In genomic region chr8:120986022-120986421, GRCm38 (mm10) we compare ENCODE assay signal across 23 mouse cellular contexts.
DNase-seq lines count a peak whose midpoint lies in the region; ATAC-seq and TF ChIP-seq lines count a peak whose summit lies in the region.
"Had no signal": no experiment of that assay in that cellular context is flagged by ENCODE, and none has a peak within 500 bp of the region (broad histone marks: within the 10 kb centered on the region; RNA-seq: fewer than 3 reads in every experiment).

No protein-coding gene starts in this region.

- no peaks in the 10 kb centered on the region for H3K9me3 ChIP-seq in heart, embryonic 13.5 days
- H3K9me3 ChIP-seq in lung, embryonic 14.5 days (ENCODE audit: low read depth, low read length): no peaks in the 10 kb centered on the region
- H3K9me3 ChIP-seq in intestine, embryonic 14.5 days (ENCODE audit: control insufficient read depth, low read length): no peaks in the 10 kb centered on the region
- H3K9me3 ChIP-seq: forebrain, embryonic 15.5 days; limb, embryonic 10.5 days; megakaryocyte, embryonic 14.5 days had no signal

- peaks cover 27% of the 10 kb centered on the region for H3K4me1 ChIP-seq in heart, embryonic 13.5 days
- H3K4me1 ChIP-seq in lung, embryonic 14.5 days (ENCODE audit: insufficient read depth): peaks cover 5% of the 10 kb centered on the region
- H3K4me1 ChIP-seq in intestine, embryonic 14.5 days (replicated peaks; ENCODE audit: control insufficient read depth, insufficient read depth, low read length): peaks cover 8% of the 10 kb centered on the region
- H3K4me1 ChIP-seq: forebrain, embryonic 15.5 days; megakaryocyte, embryonic 14.5 days had no signal

- H3K27ac ChIP-seq in heart, embryonic 13.5 days (replicated peaks): 0 out of 2 replicates have a peak overlapping the region, but pooled peaks have one; percentile 17
- H3K27ac ChIP-seq in lung, embryonic 14.5 days (ENCODE audit: low read depth): no peak overlapping the region
- 0 out of 2 replicates have a peak overlapping the region, but pooled peaks have one; percentile 5 for H3K27ac ChIP-seq in intestine, embryonic 14.5 days (ENCODE audit: low read depth)
- H3K27ac ChIP-seq: forebrain, embryonic 15.5 days; heart, adult 2 months; left cerebral cortex, adult 2 months; limb, embryonic 10.5 days had no signal

- TF ChIP-seq CTCF in lung, embryonic 14.5 days (IDR thresholded peaks at IDR 0.05; ENCODE audit: low read depth): no peak

- peaks cover 63% of the 10 kb centered on the region for H3K27me3 ChIP-seq in heart, embryonic 13.5 days (replicated peaks)
- no peaks in the 10 kb centered on the region for H3K27me3 ChIP-seq in lung, embryonic 14.5 days (ENCODE audit: insufficient read depth, low read length)
- no peaks in the 10 kb centered on the region for H3K27me3 ChIP-seq in intestine, embryonic 14.5 days (replicated peaks; ENCODE audit: control insufficient read depth, insufficient read depth, low read length)
- H3K27me3 ChIP-seq: forebrain, embryonic 15.5 days had no signal

- no peaks in the 10 kb centered on the region for H3K36me3 ChIP-seq in heart, embryonic 13.5 days
- H3K36me3 ChIP-seq in lung, embryonic 14.5 days (ENCODE audit: insufficient read depth): no peaks in the 10 kb centered on the region
- H3K36me3 ChIP-seq in intestine, embryonic 14.5 days (ENCODE audit: control insufficient read depth, insufficient read depth, low read length): no peaks in the 10 kb centered on the region
- H3K36me3 ChIP-seq: forebrain, embryonic 15.5 days; limb, embryonic 10.5 days had no signal

- 43% methylated on average over 7 of the region's 7 CpGs for WGBS in heart, embryonic 13.5 days
- WGBS in lung, embryonic 14.5 days: 72% methylated on average over 7 of the region's 7 CpGs
- 67% methylated on average over 7 of the region's 7 CpGs for WGBS in intestine, embryonic 14.5 days

- H3K4me2 ChIP-seq in heart, embryonic 13.5 days: no peak overlapping the region
- H3K4me2 ChIP-seq in lung, embryonic 14.5 days: no peak overlapping the region
- no peak overlapping the region for H3K4me2 ChIP-seq in intestine, embryonic 14.5 days (ENCODE audit: low read length)
- H3K4me2 ChIP-seq: forebrain, embryonic 15.5 days had no signal

- ATAC-seq in heart, embryonic 13.5 days (ENCODE audit: extremely low read depth, insufficient number of reproducible peaks, low FRiP score, low TSS enrichment): no peak
- ATAC-seq in lung, embryonic 14.5 days (ENCODE audit: insufficient read depth): 0 out of 2 replicates have a peak, but pooled peaks have one; percentile 43
- ATAC-seq in intestine, embryonic 14.5 days (replicated peaks; ENCODE audit: low FRiP score, low TSS enrichment, low read depth): no peak
- ATAC-seq: CD4-positive, CD25-positive, alpha-beta regulatory T cell, adult 4 months; forebrain, embryonic 15.5 days; liver, postnatal 0 days; Patski had no signal

- no peak overlapping the region for H3K9ac ChIP-seq in heart, embryonic 13.5 days
- no peak overlapping the region for H3K9ac ChIP-seq in lung, embryonic 14.5 days
- no peak overlapping the region for H3K9ac ChIP-seq in intestine, embryonic 14.5 days (ENCODE audit: low read length)
- H3K9ac ChIP-seq: forebrain, embryonic 15.5 days; liver, postnatal 0 days had no signal

- DNase-seq in heart, adult 18-20 months: no peak
- peak; percentile 46 for DNase-seq in lung, embryonic 14.5 days
- DNase-seq in lung, postnatal 36 days: no peak
- no peak for DNase-seq in intestine, embryonic 14.5 days (ENCODE audit: low spot score)
- DNase-seq in lung, postnatal 14 days: peak; percentile 21
- no peak for DNase-seq in cerebellum, postnatal 10 days
- DNase-seq: adrenal gland, postnatal 10 days; cerebellum, adult 11 months; cerebellum, postnatal 25 days; embryo, embryonic 11 days; gastrocnemius, postnatal 14 days; kidney, postnatal 4 days; layer of hippocampus, adult 9-11 months; liver, postnatal 0 days; thymus, adult 2 months had no signal

- no peak overlapping the region for H3K4me3 ChIP-seq in heart, embryonic 13.5 days
- H3K4me3 ChIP-seq in lung, embryonic 14.5 days (ENCODE audit: low read depth, low read length): no peak overlapping the region
- no peak overlapping the region for H3K4me3 ChIP-seq in intestine, embryonic 14.5 days (ENCODE audit: low read depth, low read length)
- H3K4me3 ChIP-seq: forebrain, embryonic 15.5 days; heart, adult 2 months; left cerebral cortex, adult 2 months; limb, embryonic 10.5 days; megakaryocyte, embryonic 14.5 days had no signal

Comparison
In these comparisons a context has a peak if more than half of its experiments do, and no peak if none do; other contexts are left out.
1. DNase-seq: peak in lung, embryonic 14.5 days (single experiment) and lung, postnatal 14 days (single experiment); none in heart, adult 18-20 months (0 of 2), lung, postnatal 36 days (single experiment), intestine, embryonic 14.5 days (single experiment) and cerebellum, postnatal 10 days (0 of 2).